Mouse (Mus musculus) neural tube, embryonic 13.5 days (tissue): Measurements from ENCODE around the gene Mrpl57. TPM values are rescaled to one million over a fixed set of nuclear protein-coding genes. Genes with fewer than 3 reads are reported as not detected.
"Not testable (repeated sequence)": the region's sequence is repeated elsewhere in the genome, so short reads cannot be mapped to it uniquely, and the experiment has no call there.

ENCODE experiments used
- ATAC-seq: fragments of 200-750 bp; cut with Nextera tagmentation; 2 replicates; pipeline ENCODE4 v1.8.0; 2017; ENCODE audit warnings: low read depth, mild to moderate bottlenecking, moderate TSS enrichment, moderate library complexity
- H3K27ac ChIP-seq: fragments of 300-500 bp; sonication (generic); replicated peaks from 2 replicates; pipeline ENCODE4 v1.5.1; 2015; ENCODE audit warnings: moderate library complexity, mild to moderate bottlenecking, inconsistent platforms
- H3K27me3 ChIP-seq: fragments of 300-500 bp; sonication (generic); 2 replicates; pipeline ENCODE4 v1.6.1; 2015; ENCODE audit warnings: mild to moderate bottlenecking, inconsistent platforms
- H3K36me3 ChIP-seq: fragments of 300-500 bp; sonication (generic); 2 replicates; pipeline ENCODE4 v1.6.1; 2015; ENCODE audit warnings: mild to moderate bottlenecking, inconsistent platforms
- H3K4me1 ChIP-seq: fragments of 300-500 bp; sonication (generic); replicated peaks from 2 replicates; pipeline ENCODE4 v1.6.1; 2015; ENCODE audit warnings: inconsistent platforms
- H3K4me2 ChIP-seq: fragments of 300-500 bp; sonication (generic); 2 replicates; pipeline ENCODE4 v1.6.1; 2015; ENCODE audit warnings: inconsistent platforms, mild to moderate bottlenecking, moderate library complexity
- H3K4me3 ChIP-seq: fragments of 300-500 bp; sonication (generic); 2 replicates; pipeline ENCODE4 v1.5.1; 2015; ENCODE audit warnings: mild to moderate bottlenecking, inconsistent platforms
- H3K9ac ChIP-seq: fragments of 300-500 bp; sonication (generic); 2 replicates; pipeline ENCODE4 v1.6.1; 2015; ENCODE audit warnings: moderate library complexity, mild to moderate bottlenecking, inconsistent platforms
- H3K9me3 ChIP-seq: fragments of 300-500 bp; sonication (generic); 2 replicates; pipeline ENCODE4 v1.6.1; 2016; ENCODE audit warnings: inconsistent platforms
- WGBS: fragments of 180-500 bp; shearing (Covaris S2); methylation state at CpG from one replicate; pipeline ENCODE4 v1.1.7; 2015; 5-methylcytosine and 5-hydroxymethylcytosine counted together
- polyA plus RNA-seq: library from polyadenylated mRNA; unstranded; fragments of >200 nt; fragmentation: Nextera tagmentation; extraction: Ambion mirVana; gene quantifications from 2 replicates; pipeline ENCODE4 v1.2.1, GENCODE M21; 2015

The Mrpl57 gene
- polyA plus RNA-seq, 1 experiment from 2014 or later, result 152 TPM

GRCm38 (mm10) chr14:57820839-57821238 is 5.2 kb upstream of the Mrpl57 start:
- no peaks in the 10 kb centered on the region for H3K9me3 ChIP-seq
- no peak overlapping the region for H3K4me3 ChIP-seq
- peaks cover 17% of the 10 kb centered on the region for H3K36me3 ChIP-seq
- H3K9ac ChIP-seq, result no peak overlapping the region
- H3K27ac ChIP-seq, result no peak overlapping the region
- 87% methylated on average over 4 of the region's 4 CpGs for whole genome bisulfite sequencing
- no peak for ATAC-seq
- H3K4me2 ChIP-seq, result no peak overlapping the region
- no peaks in the 10 kb centered on the region for H3K27me3 ChIP-seq
- peaks cover 5% of the 10 kb centered on the region for H3K4me1 ChIP-seq

- Histone ChIP-seq H3K36me3 (0 out of 2 replicates have a peak, but pooled peaks cover 4% of the 10 kb centered on the region), H3K4me2 (peak overlapping the region; percentile 88), H3K9me3 (no peaks in the 10 kb centered on the region), H3K4me1 (peaks cover 21% of the 10 kb centered on the region), H3K27ac (peak overlapping the region; percentile 88; the same call in 1 of the 2 replicates), H3K9ac (peak overlapping the region; percentile 90), H3K4me3 (peak overlapping the region; percentile 75), H3K27me3 (no peaks in the 10 kb centered on the region)
- ATAC-seq, result no peak
- WGBS, result 76% methylated on average over 1 of the region's 1 CpGs
Measured at GRCm38 (mm10) chr14:57827284-57827683, 1.2 kb downstream of the Mrpl57 start.

- Histone ChIP-seq H3K4me1 (no peaks in the 10 kb centered on the region), H3K9ac (no peak overlapping the region), H3K36me3 (peaks cover 43% of the 10 kb centered on the region), H3K4me2 (no peak overlapping the region), H3K4me3 (no peak overlapping the region), H3K27me3 (no peaks in the 10 kb centered on the region), H3K9me3 (no peaks in the 10 kb centered on the region), H3K27ac (no peak overlapping the region)
- 95% methylated on average over 2 of the region's 2 CpGs for WGBS
- no peak for ATAC-seq
Measured at GRCm38 (mm10) chr14:57833526-57833925, 7.5 kb downstream of the Mrpl57 start.

GRCm38 (mm10) chr14:57835157-57835556 is 9.1 kb downstream of the Mrpl57 start:
- ATAC-seq, result no peak
- 95% methylated on average over 10 of the region's 10 CpGs for WGBS
- H3K4me2 ChIP-seq, result no peak overlapping the region
- H3K4me3 ChIP-seq, result no peak overlapping the region
- H3K36me3 ChIP-seq, result peaks cover 57% of the 10 kb centered on the region
- no peaks in the 10 kb centered on the region for H3K27me3 ChIP-seq
- H3K27ac ChIP-seq, result no peak overlapping the region
- H3K9ac ChIP-seq, result no peak overlapping the region
- no peaks in the 10 kb centered on the region for H3K9me3 ChIP-seq
- H3K4me1 ChIP-seq, result no peaks in the 10 kb centered on the region

GRCm38 (mm10) chr14:57844535-57844934 is 18.5 kb downstream of the Mrpl57 start:
- H3K4me2 ChIP-seq, result no peak overlapping the region
- H3K27ac ChIP-seq, result no peak overlapping the region
- no peaks in the 10 kb centered on the region for H3K27me3 ChIP-seq
- WGBS, result 91% methylated on average over 3 of the region's 3 CpGs
- H3K4me1 ChIP-seq, result no peaks in the 10 kb centered on the region
- no peaks in the 10 kb centered on the region for H3K9me3 ChIP-seq
- no peak overlapping the region for H3K9ac ChIP-seq
- ATAC-seq, result no peak
- no peak overlapping the region for H3K4me3 ChIP-seq
- peaks cover 60% of the 10 kb centered on the region for H3K36me3 ChIP-seq

GRCm38 (mm10) chr14:57848061-57848460 is 22.0 kb downstream of the Mrpl57 start:
- H3K27ac ChIP-seq, H3K4me3 ChIP-seq, H3K9ac ChIP-seq, H3K9me3 ChIP-seq, ATAC-seq, H3K4me2 ChIP-seq, H3K4me1 ChIP-seq, H3K27me3 ChIP-seq: not testable (repeated sequence)
- WGBS, result 82% methylated on average over 5 of the region's 5 CpGs
- H3K36me3 ChIP-seq, result peaks cover 73% of the 10 kb centered on the region

- Histone ChIP-seq H3K4me1 (no peaks in the 10 kb centered on the region), H3K4me3 (no peak overlapping the region), H3K27ac (no peak overlapping the region), H3K9me3 (no peaks in the 10 kb centered on the region), H3K4me2 (no peak overlapping the region), H3K27me3 (no peaks in the 10 kb centered on the region), H3K9ac (no peak overlapping the region), H3K36me3 (peaks cover 72% of the 10 kb centered on the region)
- 95% methylated on average over 2 of the region's 2 CpGs for WGBS
- ATAC-seq, result no peak
Measured at GRCm38 (mm10) chr14:57848646-57849045, 22.6 kb downstream of the Mrpl57 start.

GRCm38 (mm10) chr14:57850330-57850729 is 24.3 kb downstream of the Mrpl57 start:
- Histone ChIP-seq H3K4me3 (no peak overlapping the region), H3K9me3 (no peaks in the 10 kb centered on the region), H3K4me2 (no peak overlapping the region), H3K27me3 (no peaks in the 10 kb centered on the region), H3K27ac (no peak overlapping the region), H3K36me3 (peaks cover 64% of the 10 kb centered on the region), H3K9ac (no peak overlapping the region), H3K4me1 (no peaks in the 10 kb centered on the region)
- WGBS, result 88% methylated on average over 3 of the region's 3 CpGs
- no peak for ATAC-seq

GRCm38 (mm10) chr14:57852961-57853360 is 26.9 kb downstream of the Mrpl57 start:
- 81% methylated on average over 2 of the region's 2 CpGs for WGBS
- no peak for ATAC-seq
- no peak overlapping the region for H3K27ac ChIP-seq
- H3K9me3 ChIP-seq, result no peaks in the 10 kb centered on the region
- H3K4me3 ChIP-seq, result no peak overlapping the region
- H3K9ac ChIP-seq, result no peak overlapping the region
- no peaks in the 10 kb centered on the region for H3K4me1 ChIP-seq
- H3K27me3 ChIP-seq, result no peaks in the 10 kb centered on the region
- peaks cover 64% of the 10 kb centered on the region for H3K36me3 ChIP-seq
- no peak overlapping the region for H3K4me2 ChIP-seq

- ATAC-seq, result not testable (repeated sequence)
Measured at GRCm38 (mm10) chr14:57856037-57856436, 30.0 kb downstream of the Mrpl57 start.

GRCm38 (mm10) chr14:57858601-57859000 is 32.6 kb downstream of the Mrpl57 start:
- Histone ChIP-seq H3K4me1 (no peaks in the 10 kb centered on the region), H3K4me3 (no peak overlapping the region), H3K27ac (no peak overlapping the region), H3K36me3 (peaks cover 60% of the 10 kb centered on the region), H3K27me3 (no peaks in the 10 kb centered on the region), H3K9me3 (no peaks in the 10 kb centered on the region), H3K4me2 (no peak overlapping the region), H3K9ac (no peak overlapping the region)
- ATAC-seq, result no peak
- WGBS, result 94% methylated on average over 2 of the region's 2 CpGs

More at GRCm38 (mm10) chr14:57856037-57856436, 30.0 kb downstream of the Mrpl57 start:
- H3K9me3 ChIP-seq, H3K4me2 ChIP-seq, H3K27me3 ChIP-seq, H3K9ac ChIP-seq, H3K4me3 ChIP-seq, H3K27ac ChIP-seq, H3K4me1 ChIP-seq: not testable (repeated sequence)
- H3K36me3 ChIP-seq, result peaks cover 56% of the 10 kb centered on the region

GRCm38 (mm10) chr14:57859520-57859919 is 33.5 kb downstream of the Mrpl57 start:
- Histone ChIP-seq H3K4me3 (no peak overlapping the region), H3K9me3 (no peaks in the 10 kb centered on the region), H3K27ac (no peak overlapping the region; the same call in 1 of the 2 replicates), H3K4me1 (no peaks in the 10 kb centered on the region), H3K27me3 (no peaks in the 10 kb centered on the region), H3K36me3 (peaks cover 60% of the 10 kb centered on the region), H3K9ac (no peak overlapping the region), H3K4me2 (no peak overlapping the region)
- no peak for ATAC-seq

- H3K9ac ChIP-seq, result no peak overlapping the region
- H3K4me2 ChIP-seq, result no peak overlapping the region
- H3K4me1 ChIP-seq, result no peaks in the 10 kb centered on the region
- H3K27ac ChIP-seq, result no peak overlapping the region
- WGBS, result 89% methylated on average over 4 of the region's 4 CpGs
- no peaks in the 10 kb centered on the region for H3K9me3 ChIP-seq
- ATAC-seq, result no peak
- H3K36me3 ChIP-seq, result peaks cover 66% of the 10 kb centered on the region
- H3K27me3 ChIP-seq, result no peaks in the 10 kb centered on the region
- no peak overlapping the region for H3K4me3 ChIP-seq
Measured at GRCm38 (mm10) chr14:57861987-57862412, 36.0 kb downstream of the Mrpl57 start.
